Mouse (Mus musculus) spleen, postnatal 36 days (tissue): ENCODE results near the gene Elovl7.

Experiments
- DNase-seq, 2 experiments: peaks; one replicate each; pipeline ENCODE4 v3.0.0; 2022; ENCODE audit warnings: low spot score in 2 of 2, mixed read lengths in 1 of 2

Elovl7 gene

DNA sequence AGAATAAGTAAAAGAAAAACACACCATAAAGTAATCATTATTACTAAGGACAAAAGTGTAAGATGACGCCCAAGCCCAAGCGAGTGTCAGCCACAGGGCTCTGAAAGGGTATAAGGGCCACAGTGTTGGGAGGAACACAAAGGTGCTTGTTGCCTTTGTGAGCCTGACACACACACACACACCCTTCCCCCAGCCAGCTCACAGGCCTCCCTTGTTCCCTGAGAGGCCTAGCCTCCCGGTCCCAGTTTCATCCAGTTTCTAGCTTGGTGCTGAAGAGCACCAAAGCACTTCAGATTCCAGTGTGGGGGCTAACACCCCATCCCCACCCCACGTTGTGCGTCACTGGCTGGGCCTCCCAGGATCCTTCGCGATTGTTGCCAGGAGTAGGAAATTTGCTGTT lies 87.2 kb downstream of the Elovl7 start:
- no peak for DNase-seq

DNA sequence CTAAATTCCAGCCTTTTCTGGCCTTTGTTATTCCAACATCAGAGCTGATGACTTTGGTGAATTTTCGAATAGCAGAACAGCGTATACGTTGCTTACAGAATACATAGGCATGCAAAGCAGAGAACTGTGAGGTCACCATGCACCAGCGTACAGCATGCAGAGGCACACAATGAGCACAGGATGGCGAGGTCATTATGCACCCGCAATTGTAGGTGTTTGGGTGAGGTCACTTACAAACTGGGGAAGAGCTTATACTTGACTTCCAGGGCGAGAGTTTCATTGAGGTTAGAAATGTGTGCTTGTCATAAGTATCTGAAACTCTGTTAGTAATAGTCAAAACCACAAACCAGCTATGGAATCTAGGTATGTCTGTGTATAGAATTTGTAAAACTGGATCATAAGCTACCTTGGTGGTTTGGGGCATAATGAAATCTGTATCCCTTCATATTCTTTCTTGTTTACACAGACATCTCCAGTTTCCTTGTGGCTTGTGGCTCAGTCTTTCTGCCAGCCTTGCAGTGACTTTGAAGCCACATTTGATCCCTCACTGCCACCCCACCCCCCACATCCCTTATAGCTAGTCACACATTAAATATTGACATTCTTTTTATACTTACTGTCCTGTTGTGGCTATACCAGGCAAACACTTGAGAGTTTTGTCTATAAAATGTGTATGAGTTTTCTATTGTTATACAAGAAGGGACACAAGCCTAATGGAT lies 88.9 kb downstream of the Elovl7 start:
- no peak for DNase-seq

GRCm38 (mm10) chr13:108303841-108304240 lies 89.6 kb downstream of the Elovl7 start:
- no peak for DNase-seq

GRCm38 (mm10) chr13:108304680-108305079 lies 90.5 kb downstream of the Elovl7 start:
- DNase-seq = no peak

GRCm38 (mm10) chr13:108315702-108316486 lies 101.7 kb downstream of the Elovl7 start, which contains the start of gene Depdc1b:
Gene Depdc1b, plus strand, starts transcription at chr13:108316332.
- peak; percentile 90 to 93 for DNase-seq

- DNase-seq = peak; percentile 18 to 40
Measured at GRCm38 (mm10) chr13:108316487-108316903, 102.3 kb downstream of the Elovl7 start.

DNA sequence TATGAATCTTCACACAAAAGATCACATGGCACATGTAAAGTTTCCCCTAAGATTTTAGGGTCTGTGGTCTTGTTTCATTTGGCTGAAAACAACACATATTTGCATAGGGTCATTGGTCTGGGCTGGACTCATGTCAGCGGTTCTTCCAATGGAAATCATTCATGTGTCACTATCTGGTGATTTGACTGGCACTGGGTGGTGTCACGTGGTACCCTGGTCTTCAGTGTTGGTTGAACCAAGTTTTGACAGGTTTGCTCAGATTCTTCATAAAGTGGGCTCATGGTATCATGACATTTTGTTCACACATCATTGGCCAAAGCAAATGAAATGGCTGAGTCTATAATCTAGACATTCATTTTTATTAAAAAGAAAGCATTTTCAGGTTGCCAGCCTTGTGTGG lies 103.2 kb downstream of the Elovl7 start:
- no peak for DNase-seq

DNA sequence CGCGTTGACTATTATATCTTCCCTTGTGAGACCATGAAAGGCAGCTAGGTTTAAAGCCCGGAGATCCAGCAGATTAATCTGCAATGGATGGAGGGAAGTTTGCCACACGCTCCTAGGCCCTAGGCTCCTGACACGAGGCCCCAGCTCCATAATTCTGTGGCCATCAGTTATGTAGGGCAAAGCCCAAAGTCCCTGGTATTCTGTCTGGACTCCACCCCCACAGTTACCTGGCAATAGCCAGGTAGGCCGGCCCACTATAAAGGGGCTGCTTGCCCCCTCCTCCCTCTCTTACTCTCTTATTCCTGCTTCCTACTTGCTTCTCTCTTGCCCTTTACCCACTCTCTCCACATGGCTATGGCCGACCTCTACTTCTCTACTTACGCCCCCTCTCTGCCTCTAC lies 104.8 kb downstream of the Elovl7 start:
- DNase-seq = no peak

- DNase-seq = no peak
Measured at GRCm38 (mm10) chr13:108320216-108320615, 106.0 kb downstream of the Elovl7 start.

DNA sequence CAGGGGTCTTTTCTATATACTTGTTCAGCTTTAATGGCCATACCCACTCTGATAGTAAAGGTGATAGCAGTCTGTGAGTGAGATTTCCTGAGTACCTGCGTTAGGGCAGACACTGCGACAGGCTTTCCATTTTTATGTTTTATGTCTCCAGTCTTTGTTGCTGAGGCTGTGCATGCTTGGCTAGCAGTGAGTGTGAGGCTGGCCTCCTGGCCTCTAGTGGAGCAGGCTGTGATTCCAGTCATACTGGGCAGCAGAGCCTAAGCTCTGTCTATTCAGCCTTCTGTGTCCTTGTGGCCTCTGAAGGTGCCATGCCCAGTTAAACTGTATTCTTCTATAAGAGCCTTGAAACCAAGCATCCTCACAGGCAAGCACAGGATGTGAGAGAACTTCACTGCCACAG lies 108.3 kb downstream of the Elovl7 start:
- no peak for DNase-seq

DNA sequence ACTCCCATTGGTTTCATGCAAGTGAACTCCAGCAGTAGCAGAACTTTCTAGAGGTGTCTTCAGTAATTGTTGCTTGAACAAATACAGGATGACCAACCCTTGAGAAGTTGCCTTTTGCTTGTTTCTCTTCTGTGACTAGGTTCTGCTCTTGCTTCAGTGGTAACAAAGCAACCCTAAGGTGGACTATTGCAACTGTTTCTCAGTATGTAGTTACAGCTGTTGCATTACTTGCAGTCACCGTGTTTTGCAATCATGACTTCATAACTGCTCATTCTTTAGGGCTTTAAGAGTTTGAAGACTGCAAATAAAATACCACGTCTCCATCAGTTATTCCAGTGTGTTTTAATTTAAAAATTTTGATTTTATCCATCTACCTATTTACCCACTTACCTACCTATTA lies 109.1 kb downstream of the Elovl7 start:
- DNase-seq = no peak

DNA sequence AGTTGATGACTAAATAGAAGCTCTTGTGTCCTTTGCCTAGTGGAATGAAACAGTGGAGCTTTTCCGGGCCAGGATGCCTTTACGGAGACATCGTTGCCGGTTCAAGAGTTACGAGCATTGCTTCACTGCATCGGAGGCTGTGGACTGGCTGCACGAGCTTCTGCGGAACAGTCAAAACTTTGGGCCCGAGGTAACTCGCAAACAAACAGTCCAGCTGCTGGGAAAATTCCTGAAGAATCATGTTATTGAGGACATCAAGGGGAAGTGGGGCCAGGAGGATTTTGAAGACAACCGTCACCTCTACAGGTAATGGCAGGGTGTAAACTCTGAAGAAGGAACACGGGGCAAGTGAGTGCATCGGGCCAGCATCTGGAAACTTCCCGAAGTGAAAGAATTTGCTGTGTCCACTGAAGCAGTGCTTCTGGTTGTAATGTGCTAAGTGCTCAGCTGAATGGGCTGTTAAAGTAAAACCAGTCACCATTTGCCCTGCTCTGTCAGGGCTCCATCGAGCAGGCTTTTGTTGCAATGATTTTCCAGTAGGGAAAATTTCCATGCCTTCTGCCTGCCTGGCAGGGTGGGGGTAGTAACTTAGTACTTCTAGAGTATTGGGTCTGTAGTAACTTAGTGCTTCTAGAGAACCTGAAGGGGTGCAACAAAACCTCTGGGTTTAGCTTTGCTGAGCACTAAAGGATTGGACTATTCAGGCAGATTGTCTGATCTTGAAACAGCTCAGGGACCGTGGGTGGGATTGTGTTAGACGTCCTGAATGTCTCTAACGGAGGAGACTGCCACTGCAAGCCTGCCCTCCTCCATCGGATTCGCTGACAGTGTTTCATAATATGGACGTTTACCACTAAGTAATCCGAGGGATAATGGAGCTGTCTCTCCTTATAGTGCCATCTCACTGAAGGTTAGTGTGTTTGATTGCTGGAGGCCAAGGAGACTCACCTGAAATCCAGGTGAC lies 109.9 kb downstream of the Elovl7 start:
- no peak for DNase-seq

DNA sequence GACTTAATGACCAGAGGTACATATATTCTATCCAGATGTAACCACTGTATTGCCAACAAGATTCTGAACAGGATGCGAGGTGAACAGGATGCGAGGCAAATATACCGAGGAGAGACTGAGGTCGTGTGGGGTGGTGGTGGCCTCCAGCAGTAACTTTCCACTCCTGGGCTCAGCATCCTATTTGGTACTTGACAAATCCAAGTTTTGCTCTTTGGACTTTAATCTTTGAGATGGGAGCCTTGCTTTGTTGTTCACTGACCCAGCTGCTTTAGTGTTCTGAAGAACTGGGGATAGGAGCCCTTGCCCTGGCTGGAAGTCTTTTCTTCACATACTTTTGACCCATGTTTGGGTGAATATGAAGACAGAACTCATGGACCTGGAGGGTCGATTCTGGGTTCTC lies 111.7 kb downstream of the Elovl7 start:
- no peak for DNase-seq

DNA sequence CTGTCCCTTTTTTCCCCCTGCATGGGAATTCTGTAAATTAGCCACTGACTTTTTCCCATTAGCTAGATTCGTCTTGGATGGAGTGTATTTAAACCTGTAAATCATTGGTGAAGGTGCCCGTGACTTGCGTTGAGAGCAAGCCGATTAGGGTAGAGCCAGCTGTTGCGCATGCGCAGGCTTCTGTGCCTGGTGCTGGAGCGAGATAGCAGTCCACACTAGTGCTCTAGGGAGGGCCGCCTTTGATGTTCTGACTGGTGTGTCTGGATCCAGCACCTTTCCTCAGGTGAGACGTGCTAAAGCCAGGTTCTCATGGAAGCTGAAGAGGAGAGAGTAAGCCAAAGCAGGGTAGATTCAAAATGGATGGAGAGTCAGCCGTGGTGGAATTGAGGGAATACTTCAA lies 112.1 kb downstream of the Elovl7 start:
- no peak for DNase-seq

DNA sequence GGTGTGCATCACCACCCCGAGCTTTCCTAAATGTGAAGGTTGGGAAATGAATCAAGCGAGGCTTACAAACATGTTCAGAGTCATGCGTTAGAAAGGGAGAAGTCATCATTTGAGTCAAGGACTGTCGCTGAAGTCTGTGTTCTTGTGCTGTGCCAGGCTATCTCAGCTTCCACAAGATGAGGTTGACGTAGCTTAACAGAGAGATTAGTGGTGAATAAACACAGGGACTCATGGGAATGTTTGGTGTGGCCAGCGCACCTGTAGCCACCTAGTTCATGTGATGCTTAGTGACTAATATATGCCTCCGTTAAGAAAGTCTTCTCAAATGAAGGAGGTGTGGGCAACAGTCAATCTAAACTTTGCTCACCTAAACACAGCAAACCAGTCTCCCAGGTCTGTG lies 112.8 kb downstream of the Elovl7 start:
- no peak for DNase-seq

- DNase-seq = no peak
Measured at GRCm38 (mm10) chr13:108328406-108329180, 114.4 kb downstream of the Elovl7 start.

DNA sequence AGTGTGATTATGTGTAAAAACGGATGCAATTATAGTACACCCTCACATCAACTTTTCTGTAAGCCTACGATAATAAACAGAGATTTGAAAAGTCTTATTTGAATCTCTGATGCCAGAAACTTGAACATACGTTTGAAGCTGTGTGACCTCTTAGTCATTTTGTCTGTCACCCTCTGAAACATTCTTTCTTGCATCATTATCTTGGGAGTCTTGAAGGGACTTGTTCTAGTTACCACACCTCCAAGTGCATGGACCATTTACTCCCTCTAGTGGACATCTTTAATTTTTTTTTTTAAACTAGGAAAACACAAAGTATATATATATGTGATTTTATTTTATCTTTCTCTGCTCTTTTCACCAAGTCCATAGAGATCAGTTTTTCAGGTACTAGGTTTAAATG lies 115.5 kb downstream of the Elovl7 start:
- DNase-seq = no peak
